Mouse (Mus musculus): ENCODE results near the gene Gm20532.

Gm20532 gene

GRCm38 (mm10) chr2:26586294-26587043 is at the start of gene Gm20532:
Gm20532 (plus strand) TSS chr2:26586639.
- peak; percentile 64 to 83 for DNase-seq (ENCODE audit: low spot score in 2 of 2)

GRCm38 (mm10) chr2:26539516-26539915 is 46.9 kb upstream of the Gm20532 start:
- DNase-seq (ENCODE audit: low spot score in 2 of 2), result no peak

- DNase-seq (ENCODE audit: low spot score in 2 of 2), result no peak
Measured at GRCm38 (mm10) chr2:26540721-26541120, 45.7 kb upstream of the Gm20532 start.

DNA sequence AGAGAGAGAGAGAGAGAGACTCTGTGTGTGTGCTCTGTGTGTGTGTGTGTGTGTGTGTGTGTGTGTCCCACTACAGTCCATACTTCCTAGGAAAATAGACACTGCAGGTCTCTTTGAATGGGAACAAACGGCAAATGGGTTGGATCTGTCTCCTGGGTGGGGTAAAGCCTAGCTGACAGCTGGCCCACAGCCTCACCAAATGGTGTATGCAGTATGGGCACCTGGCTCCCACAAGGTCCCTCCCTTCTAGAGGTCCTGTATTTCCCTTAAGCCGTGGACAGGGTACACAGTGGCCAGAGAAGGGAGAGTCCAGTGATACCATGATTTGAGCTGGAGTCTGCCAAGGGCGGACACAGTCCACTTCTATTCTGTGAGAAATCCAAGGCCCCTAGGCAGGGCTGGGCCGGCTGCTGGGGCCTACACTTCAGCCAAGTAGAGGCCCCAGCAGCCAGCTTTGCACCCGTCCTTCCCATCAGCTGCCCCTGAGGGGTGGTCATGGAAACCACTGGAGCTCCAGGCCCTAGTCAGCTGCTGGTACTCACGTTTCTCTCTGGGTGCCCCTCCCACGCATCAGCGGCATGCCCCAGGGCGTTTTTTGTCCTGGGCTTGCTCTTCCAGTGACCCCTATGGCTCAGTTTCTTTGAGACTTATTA is 45.1 kb upstream of the Gm20532 start:
- DNase-seq (ENCODE audit: low spot score in 2 of 2), result no peak

- DNase-seq (ENCODE audit: low spot score in 2 of 2), result no peak
Measured at GRCm38 (mm10) chr2:26543155-26543554, 43.3 kb upstream of the Gm20532 start.

GRCm38 (mm10) chr2:26543768-26544167 is 42.7 kb upstream of the Gm20532 start:
- no peak for DNase-seq (ENCODE audit: low spot score in 2 of 2)

DNA sequence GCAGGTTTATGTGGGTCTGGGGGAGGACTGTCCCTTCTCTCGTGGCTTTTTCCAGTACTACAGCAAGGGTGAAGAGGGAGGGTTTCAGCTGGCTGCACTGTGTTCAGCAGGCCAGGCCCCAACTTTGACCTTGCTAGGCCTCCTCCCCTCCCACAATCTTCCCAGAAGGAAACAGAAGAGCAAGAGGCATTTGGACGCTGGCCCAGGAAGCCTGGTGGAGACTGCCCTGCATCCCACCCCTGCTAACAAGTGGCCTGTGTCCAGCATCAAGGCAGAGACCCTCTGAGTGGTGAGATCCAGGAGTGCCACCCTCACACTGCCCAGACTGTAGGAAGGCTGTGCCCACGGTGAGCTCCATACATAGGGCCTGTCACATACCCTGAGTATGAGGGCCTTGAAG is 42.2 kb upstream of the Gm20532 start:
- DNase-seq (ENCODE audit: low spot score in 2 of 2), result no peak

DNA sequence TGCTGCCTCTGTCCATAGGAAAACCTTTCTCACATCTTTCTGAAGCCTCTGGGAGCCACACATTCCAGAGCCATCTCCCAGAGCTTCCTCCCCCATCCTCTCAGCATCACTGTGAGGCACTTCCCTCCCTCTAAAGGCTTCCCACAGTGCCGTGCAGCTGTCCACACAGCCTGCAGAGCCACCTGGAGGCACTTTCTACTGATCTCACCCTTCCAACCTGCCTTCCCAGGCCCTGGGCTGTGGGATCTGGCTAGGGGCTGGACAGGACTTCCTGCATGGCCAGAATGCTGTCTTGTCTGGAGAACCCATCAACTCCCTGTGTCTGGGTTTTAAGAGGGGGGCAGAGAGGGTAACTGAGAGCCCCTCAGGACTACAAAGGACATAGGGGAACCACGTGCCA is 39.0 kb upstream of the Gm20532 start:
- no peak for DNase-seq (ENCODE audit: low spot score in 2 of 2)

- no peak for DNase-seq (ENCODE audit: low spot score in 2 of 2)
Measured at GRCm38 (mm10) chr2:26549801-26550200, 36.6 kb upstream of the Gm20532 start.

DNA sequence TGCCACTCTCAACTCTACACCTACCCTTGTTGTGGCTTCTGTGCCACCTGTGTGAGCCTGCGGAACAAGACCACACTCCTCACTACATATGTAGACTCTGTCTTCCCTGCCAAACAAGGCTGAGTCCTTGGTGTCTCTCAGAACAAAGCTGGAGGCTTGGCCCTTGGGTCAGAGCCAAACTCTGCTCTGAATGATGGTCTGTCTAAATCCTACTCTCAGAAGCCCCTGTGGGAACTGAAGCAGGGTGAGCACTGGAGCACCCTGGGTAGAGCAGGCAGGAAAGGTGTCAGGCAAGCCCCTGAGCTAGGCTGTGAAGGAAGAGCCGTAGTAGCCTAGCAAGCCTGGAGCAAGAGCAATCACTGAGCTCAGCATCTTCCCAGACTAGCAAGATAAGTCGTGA is 36.2 kb upstream of the Gm20532 start:
- no peak for DNase-seq (ENCODE audit: low spot score in 2 of 2)

DNA sequence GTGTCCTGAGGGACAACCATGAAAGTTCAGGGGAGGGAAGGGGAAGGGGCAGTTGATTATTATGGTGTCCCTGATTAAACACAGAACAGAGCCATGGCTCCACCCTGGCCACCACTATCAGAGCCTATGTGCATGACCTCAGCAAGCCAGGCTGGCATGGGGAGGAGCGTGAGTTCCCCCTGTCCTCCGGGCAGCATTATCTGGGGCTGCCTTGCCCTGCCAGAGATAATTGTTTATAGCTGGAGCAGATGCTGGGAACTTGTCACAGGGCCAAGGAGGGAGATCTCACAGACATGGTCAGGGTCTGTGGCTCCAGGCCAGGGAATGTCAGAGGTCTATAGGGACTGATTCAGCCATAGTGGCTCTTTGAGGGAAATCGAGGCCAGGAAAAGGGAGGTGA is 35.7 kb upstream of the Gm20532 start:
- no peak for DNase-seq (ENCODE audit: low spot score in 2 of 2)

GRCm38 (mm10) chr2:26551446-26551845 is 35.0 kb upstream of the Gm20532 start:
- no peak for DNase-seq (ENCODE audit: low spot score in 2 of 2)

- DNase-seq (ENCODE audit: low spot score in 2 of 2), result no peak
Measured at GRCm38 (mm10) chr2:26552066-26552465, 34.4 kb upstream of the Gm20532 start.

DNA sequence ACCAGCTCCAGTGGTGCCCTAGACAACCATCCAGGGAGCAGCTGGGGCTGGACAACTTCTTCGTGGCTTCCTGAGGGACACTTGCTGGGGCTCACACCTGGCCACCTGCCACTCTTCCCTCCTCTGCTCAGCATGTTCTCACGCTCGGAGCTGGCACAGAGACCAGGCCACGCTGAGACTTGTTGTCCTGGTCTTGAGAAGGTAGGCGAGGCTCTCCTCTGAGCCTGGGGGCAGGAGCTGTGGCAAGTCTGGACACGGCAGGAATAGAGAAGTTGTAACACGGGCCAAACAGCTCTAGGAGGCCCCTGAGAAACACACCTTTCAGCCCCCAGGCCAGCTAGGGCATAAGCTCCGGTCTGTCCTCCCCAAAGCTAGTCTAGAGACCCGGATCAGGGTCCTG is 32.5 kb upstream of the Gm20532 start:
- DNase-seq (ENCODE audit: low spot score in 2 of 2), result no peak

GRCm38 (mm10) chr2:26555076-26555475 is 31.4 kb upstream of the Gm20532 start:
- no peak for DNase-seq (ENCODE audit: low spot score in 2 of 2)

DNA sequence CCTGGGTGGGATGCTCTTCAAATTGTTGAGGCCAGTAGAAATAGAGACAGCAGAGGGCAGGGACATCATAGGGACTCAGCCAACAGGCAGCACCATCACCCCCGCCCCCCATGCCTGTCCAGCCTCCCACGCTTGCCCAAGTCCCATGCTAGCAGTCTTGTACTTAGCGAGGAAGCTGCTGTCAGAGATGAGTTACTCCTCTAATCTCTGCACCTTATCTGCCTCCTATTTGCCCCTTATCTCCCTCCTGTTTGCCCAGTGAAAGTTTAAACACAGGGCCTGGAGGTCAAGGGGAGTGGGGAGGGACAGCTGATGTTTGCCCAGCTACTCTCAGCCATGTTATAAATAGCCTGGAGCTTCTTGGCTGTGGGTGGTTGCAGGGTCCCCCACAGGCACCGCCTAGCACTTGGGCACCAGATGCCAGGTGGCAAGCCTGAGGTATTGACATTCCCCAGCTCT is 29.9 kb upstream of the Gm20532 start:
- no peak for DNase-seq (ENCODE audit: low spot score in 2 of 2)

DNA sequence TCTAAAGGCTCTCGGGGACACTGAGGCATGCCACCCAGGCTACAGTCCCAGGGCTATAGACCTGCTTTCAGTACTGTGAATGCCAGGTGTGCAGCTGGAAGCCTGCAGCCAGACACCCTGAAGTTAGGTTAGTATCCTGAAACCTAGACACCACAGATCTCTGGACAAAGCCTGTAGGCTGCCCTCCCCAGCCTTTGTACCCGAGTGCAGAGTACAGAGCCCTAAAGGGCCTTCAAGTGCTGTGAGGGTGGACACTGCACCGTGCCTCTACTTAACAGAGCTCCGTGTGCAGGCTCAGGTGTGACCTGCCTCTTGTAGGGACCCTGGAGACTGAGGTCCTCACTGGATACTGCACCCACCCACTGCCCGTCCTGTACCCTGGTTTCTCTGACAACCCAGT is 25.9 kb upstream of the Gm20532 start:
- DNase-seq (ENCODE audit: low spot score in 2 of 2), result no peak

GRCm38 (mm10) chr2:26561351-26562016 is 25.0 kb upstream of the Gm20532 start:
- no peak for DNase-seq (ENCODE audit: low spot score in 2 of 2)

DNA sequence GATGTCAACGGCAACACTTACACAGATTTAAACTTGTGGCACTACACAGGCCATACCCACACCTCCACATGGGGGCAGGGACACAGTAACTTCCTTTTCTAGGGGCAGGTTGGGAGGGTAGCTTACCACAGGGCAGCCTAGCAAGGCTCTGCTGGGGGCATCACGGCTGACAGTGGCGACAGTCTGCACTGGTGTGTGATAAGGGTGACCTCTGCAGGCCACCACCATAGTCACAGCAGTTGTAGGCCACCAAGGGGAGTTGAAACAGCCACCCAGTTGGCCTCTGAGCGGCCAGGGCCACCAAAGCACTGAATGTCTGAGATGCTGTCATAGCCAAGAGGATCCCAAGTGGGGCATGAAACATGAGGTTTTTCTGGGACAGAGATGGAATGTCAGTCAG is 20.2 kb upstream of the Gm20532 start:
- DNase-seq (ENCODE audit: low spot score in 2 of 2), result peak in 1 of 2 experiments; percentile 49

- peak in 1 of 2 experiments; percentile 76 for DNase-seq (ENCODE audit: low spot score in 2 of 2)
Measured at GRCm38 (mm10) chr2:26570034-26570433, 16.4 kb upstream of the Gm20532 start.

DNA sequence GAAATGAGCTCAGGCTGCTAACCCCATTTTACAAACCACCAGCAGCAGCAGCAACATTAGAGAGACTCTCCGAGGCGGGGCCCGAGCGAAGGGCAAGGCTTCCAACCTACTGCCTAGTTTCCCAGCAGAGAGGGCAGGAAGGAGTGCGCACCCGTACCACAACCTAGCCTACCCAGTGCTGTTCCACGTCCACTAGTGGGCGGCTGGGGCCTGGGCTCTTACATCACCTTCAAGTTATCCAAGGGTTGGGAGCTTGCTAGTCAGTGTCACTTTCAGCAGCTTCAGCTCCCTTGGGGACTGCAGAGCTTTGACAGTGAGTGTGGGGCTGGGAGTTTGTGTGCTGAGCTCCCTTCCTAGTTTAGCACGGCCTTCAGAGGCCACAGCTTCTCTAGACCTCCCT is 15.0 kb upstream of the Gm20532 start:
- DNase-seq (ENCODE audit: low spot score in 2 of 2), result no peak

DNA sequence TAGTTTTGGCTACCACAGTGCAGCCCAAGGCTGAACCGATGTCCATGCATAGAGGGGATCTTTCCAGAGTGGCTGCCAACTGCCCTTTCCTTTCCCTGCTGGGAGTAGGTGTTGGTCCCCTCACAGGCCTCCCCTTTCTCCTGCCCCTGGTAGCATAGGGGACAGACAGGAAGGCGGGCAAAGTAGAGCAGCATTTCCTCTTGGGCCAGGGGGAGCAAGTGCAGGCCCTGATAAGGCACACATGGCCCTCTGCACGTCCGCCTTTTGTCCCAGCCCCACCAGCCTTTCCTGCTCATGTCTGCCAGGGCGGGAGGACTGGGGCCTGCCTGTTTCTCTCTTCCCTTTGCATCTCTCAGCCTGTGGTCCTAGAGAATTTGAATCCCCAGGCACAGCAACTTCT is 14.6 kb upstream of the Gm20532 start:
- no peak for DNase-seq (ENCODE audit: low spot score in 2 of 2)

- peak in 1 of 2 experiments; percentile 70 for DNase-seq (ENCODE audit: low spot score in 2 of 2)
Measured at GRCm38 (mm10) chr2:26573396-26573795, 13.0 kb upstream of the Gm20532 start.

All from cerebellum, postnatal 4 days (tissue).